ENCODE assay signal across 9 mouse cellular contexts in genomic region chr13:54716916-54717315, GRCm38 (mm10). TPM values are rescaled to one million over a fixed set of nuclear protein-coding genes. Genes with fewer than 3 reads are reported as not detected.
DNase-seq lines count a peak whose midpoint lies in the region; ATAC-seq and TF ChIP-seq lines count a peak whose summit lies in the region.
"Had no signal": no experiment of that assay in that cellular context is flagged by ENCODE, and none has a peak within 500 bp of the region (broad histone marks: within the 10 kb centered on the region; RNA-seq: fewer than 3 reads in every experiment).

No protein-coding gene starts in this region.

- no peaks in the 10 kb centered on the region for H3K36me3 ChIP-seq in hindbrain, embryonic 10.5 days
- no peaks in the 10 kb centered on the region for H3K36me3 ChIP-seq in hindbrain, embryonic 16.5 days (ENCODE audit: control insufficient read depth, insufficient read depth, low read length)
- no peaks in the 10 kb centered on the region for H3K36me3 ChIP-seq in E14TG2a.4 (ENCODE audit: insufficient read depth, low read length)
- no peaks in the 10 kb centered on the region for H3K36me3 ChIP-seq in forebrain, embryonic 14.5 days (ENCODE audit: control insufficient read depth, insufficient read depth, low read length)

- peak; percentile 47 for DNase-seq in hindbrain, embryonic 10.5 days (ENCODE audit: low spot score)
- peak; percentile 68 for DNase-seq in forebrain, embryonic 14.5 days (ENCODE audit: low spot score)
- peak; percentile 38 for DNase-seq in kidney, postnatal 14 days
- peak; percentile 47 for DNase-seq in thymus, postnatal 0 days (ENCODE audit: low spot score)

- H3K9ac ChIP-seq in hindbrain, embryonic 16.5 days (ENCODE audit: low read depth, low read length): no peak overlapping the region
- H3K9ac ChIP-seq in forebrain, embryonic 14.5 days (ENCODE audit: low read length): no peak overlapping the region

- 4% methylated on average over 5 of the region's 5 CpGs for WGBS in hindbrain, embryonic 10.5 days
- 0% methylated on average over 5 of the region's 5 CpGs for WGBS in hindbrain, embryonic 16.5 days
- 1% methylated on average over 5 of the region's 5 CpGs for WGBS in forebrain, embryonic 14.5 days

- ATAC-seq in hindbrain, embryonic 16.5 days: no peak
- ATAC-seq in cerebellum, adult (ENCODE audit: insufficient number of reproducible peaks, low FRiP score, low TSS enrichment): peak; percentile 50; the same call in 1 of the 2 replicates
- ATAC-seq in forebrain, embryonic 14.5 days: peak; percentile 34; the same call in 1 of the 2 replicates
- ATAC-seq in monocyte, adult 5-6 weeks (replicated peaks; ENCODE audit: insufficient number of reproducible peaks, low FRiP score, low TSS enrichment, poor library complexity, severe bottlenecking): peak; percentile 42; the same call in 1 of the 2 replicates

- no peak overlapping the region for H3K4me3 ChIP-seq in hindbrain, embryonic 10.5 days
- no peak overlapping the region for H3K4me3 ChIP-seq in hindbrain, embryonic 16.5 days (ENCODE audit: low read length)
- no peak overlapping the region for H3K4me3 ChIP-seq in E14TG2a.4 (replicated peaks; ENCODE audit: low read length)
- no peak overlapping the region for H3K4me3 ChIP-seq in forebrain, embryonic 14.5 days (ENCODE audit: low read depth, low read length)

- no peak overlapping the region for H3K4me2 ChIP-seq in hindbrain, embryonic 16.5 days (ENCODE audit: low read length)
- H3K4me2 ChIP-seq in forebrain, embryonic 14.5 days (ENCODE audit: low read length): no peak overlapping the region

- H3K4me1 ChIP-seq in hindbrain, embryonic 10.5 days (replicated peaks): peaks cover 25% of the 10 kb centered on the region
- peaks cover 2% of the 10 kb centered on the region for H3K4me1 ChIP-seq in hindbrain, embryonic 16.5 days (ENCODE audit: control insufficient read depth, insufficient read depth, low read depth, low read length)
- H3K4me1 ChIP-seq in E14TG2a.4 (replicated peaks; ENCODE audit: low read depth, low read length): peaks cover 29% of the 10 kb centered on the region
- H3K4me1 ChIP-seq in forebrain, embryonic 14.5 days (ENCODE audit: control insufficient read depth, insufficient read depth, low read length): no peaks in the 10 kb centered on the region

- TF ChIP-seq CTCF in E14TG2a.4 (conservative IDR thresholded peaks at IDR 0.05; ENCODE audit: low read length): peak; percentile 52

- peaks cover 22% of the 10 kb centered on the region for H3K27me3 ChIP-seq in hindbrain, embryonic 10.5 days (ENCODE audit: insufficient read depth, poor library complexity, severe bottlenecking)
- no peaks in the 10 kb centered on the region for H3K27me3 ChIP-seq in hindbrain, embryonic 16.5 days (replicated peaks; ENCODE audit: control insufficient read depth, insufficient read depth, low read length)
- H3K27me3 ChIP-seq in E14TG2a.4 (ENCODE audit: insufficient read depth, low read length): peaks cover 22% of the 10 kb centered on the region
- no peaks in the 10 kb centered on the region for H3K27me3 ChIP-seq in forebrain, embryonic 14.5 days (replicated peaks; ENCODE audit: control insufficient read depth, insufficient read depth, low read length)

- H3K9me3 ChIP-seq in hindbrain, embryonic 10.5 days: no peaks in the 10 kb centered on the region
- H3K9me3 ChIP-seq in hindbrain, embryonic 16.5 days (ENCODE audit: control insufficient read depth, low read length): no peaks in the 10 kb centered on the region
- H3K9me3 ChIP-seq in E14TG2a.4 (ENCODE audit: low read length): no peaks in the 10 kb centered on the region
- H3K9me3 ChIP-seq in forebrain, embryonic 14.5 days (replicated peaks; ENCODE audit: control insufficient read depth, low read length): no peaks in the 10 kb centered on the region

- no peak overlapping the region for H3K27ac ChIP-seq in hindbrain, embryonic 10.5 days
- H3K27ac ChIP-seq in hindbrain, embryonic 16.5 days (ENCODE audit: low read depth, low read length): no peak overlapping the region
- no peak overlapping the region for H3K27ac ChIP-seq in forebrain, embryonic 14.5 days (ENCODE audit: low read depth, low read length)
- H3K27ac ChIP-seq: macrophage had no signal

RNA-seq across cellular contexts. Expression of gene Cdhr2, which starts 15.7 kb away (rescaled TPM):
- 0.07 and 0.15 TPM in 2 replicates for polyA plus RNA-seq in hindbrain, embryonic 10.5 days (2016; fragmentation: Nextera tagmentation; extraction: Ambion mirVana)
- 0.16 and 0.21 TPM in 2 replicates for polyA plus RNA-seq in hindbrain, embryonic 16.5 days (2015; fragmentation: Nextera tagmentation; extraction: Ambion mirVana)
- 0.05 and 0.14 TPM in 2 replicates for polyA plus RNA-seq in forebrain, embryonic 14.5 days (2014; fragmentation: Nextera tagmentation; extraction: Ambion mirVana)
- total RNA-seq in monocyte, adult 5-6 weeks (2017): 0.10 TPM in 1 of 3 replicates, not detected in the others
- 0.14 and 0.22 TPM in 2 replicates for polyA plus RNA-seq in thymus, postnatal 0 days (2015; fragmentation: Nextera tagmentation; extraction: Ambion mirVana)
- polyA plus RNA-seq: macrophage had no signal

RNA-seq across cellular contexts. Expression of gene Rnf44, which starts 23.2 kb away (rescaled TPM):
- polyA plus RNA-seq in hindbrain, embryonic 10.5 days (2016; fragmentation: Nextera tagmentation; extraction: Ambion mirVana): 106 and 127 TPM in 2 replicates
- 56.4 and 64.8 TPM in 2 replicates for polyA plus RNA-seq in hindbrain, embryonic 16.5 days (2015; fragmentation: Nextera tagmentation; extraction: Ambion mirVana)
- polyA plus RNA-seq in forebrain, embryonic 14.5 days (2014; fragmentation: Nextera tagmentation; extraction: Ambion mirVana): 73.5 and 86.4 TPM in 2 replicates
- 17.1 to 52.7 TPM (median 36.1 TPM) in 3 replicates for total RNA-seq in monocyte, adult 5-6 weeks (2017)
- 73.0 and 83.5 TPM in 2 replicates for polyA plus RNA-seq in thymus, postnatal 0 days (2015; fragmentation: Nextera tagmentation; extraction: Ambion mirVana)

RNA-seq across cellular contexts. Expression of gene Gprin1, which starts 32.8 kb away (rescaled TPM):
- polyA plus RNA-seq in hindbrain, embryonic 10.5 days (2016; fragmentation: Nextera tagmentation; extraction: Ambion mirVana): 1.2 and 2.5 TPM in 2 replicates
- 4.5 and 5.7 TPM in 2 replicates for polyA plus RNA-seq in hindbrain, embryonic 16.5 days (2015; fragmentation: Nextera tagmentation; extraction: Ambion mirVana)
- polyA plus RNA-seq in forebrain, embryonic 14.5 days (2014; fragmentation: Nextera tagmentation; extraction: Ambion mirVana): 16.8 and 17.4 TPM in 2 replicates
- not detected in 3 replicates for total RNA-seq in monocyte, adult 5-6 weeks (2017)
- polyA plus RNA-seq in thymus, postnatal 0 days (2015; fragmentation: Nextera tagmentation; extraction: Ambion mirVana): 0.77 and 1.0 TPM in 2 replicates
- polyA plus RNA-seq: macrophage had no signal

RNA-seq across cellular contexts. Expression of gene Sncb, which starts 49.5 kb away (rescaled TPM):
- polyA plus RNA-seq in hindbrain, embryonic 10.5 days (2016; fragmentation: Nextera tagmentation; extraction: Ambion mirVana): 2.3 and 2.4 TPM in 2 replicates
- 130 and 157 TPM in 2 replicates for polyA plus RNA-seq in hindbrain, embryonic 16.5 days (2015; fragmentation: Nextera tagmentation; extraction: Ambion mirVana)
- polyA plus RNA-seq in forebrain, embryonic 14.5 days (2014; fragmentation: Nextera tagmentation; extraction: Ambion mirVana): 25.7 and 31.8 TPM in 2 replicates
- total RNA-seq in monocyte, adult 5-6 weeks (2017): not detected in 3 replicates
- polyA plus RNA-seq in thymus, postnatal 0 days (2015; fragmentation: Nextera tagmentation; extraction: Ambion mirVana): 0.31 TPM in 1 of 2 replicates, not detected in the other
- polyA plus RNA-seq: macrophage had no signal
